Mouse (Mus musculus): ENCODE data around the gene Golph3.

The Golph3 gene

GRCm38 (mm10) chr15:12388726-12389489 is 67.7 kb downstream of the Golph3 start:
- DNase-seq, result no peak

GRCm38 (mm10) chr15:12394758-12395157 is 73.5 kb downstream of the Golph3 start:
- DNase-seq, result no peak

DNA sequence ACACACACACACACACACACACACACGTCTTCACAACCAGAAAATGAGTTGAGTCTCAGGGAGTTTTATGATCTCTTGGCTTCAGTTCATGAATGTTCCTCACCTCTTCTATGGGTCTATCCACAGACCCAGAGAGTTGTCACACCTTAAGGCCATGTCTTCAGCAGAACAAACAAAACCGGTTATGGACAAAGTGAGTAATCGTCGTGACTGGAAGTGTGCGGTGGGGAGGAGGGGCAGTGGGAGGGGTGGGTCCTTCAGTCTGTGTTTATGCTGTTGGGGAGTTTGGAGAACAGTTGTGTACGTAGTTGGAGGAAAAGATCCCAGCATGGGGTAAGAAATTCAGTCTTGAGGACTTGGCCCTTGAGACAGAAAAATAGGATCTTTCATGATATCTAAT is 75.8 kb downstream of the Golph3 start:
- no peak for DNase-seq
